12 mouse cellular contexts compared by ENCODE assay signal in the genomic region with DNA sequence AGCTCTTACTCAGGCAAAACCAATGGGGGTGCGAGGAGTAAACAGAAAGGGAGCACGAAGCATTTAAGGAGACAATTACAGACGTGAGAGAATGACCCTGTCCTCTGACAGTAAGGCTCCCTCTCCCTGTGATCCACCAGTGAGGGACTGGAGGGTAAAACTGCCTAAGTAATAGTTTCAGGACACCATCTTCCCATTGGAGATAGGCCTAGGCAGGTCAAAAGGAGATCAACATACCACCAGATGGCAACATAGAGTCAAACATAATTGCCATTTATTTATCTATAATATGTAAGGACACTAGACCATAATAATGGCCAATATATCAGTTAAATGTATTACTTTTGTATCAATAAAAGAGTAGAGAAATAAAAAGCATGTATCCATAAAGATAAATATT.
DNase-seq lines count a peak whose midpoint lies in the region; ATAC-seq lines count a peak whose summit lies in the region.
"Had no signal": no experiment of that assay in that cellular context is flagged by ENCODE, and none has a peak within 500 bp of the region (broad histone marks: within the 10 kb centered on the region; RNA-seq: fewer than 3 reads in every experiment).

No protein-coding gene starts in this region.

- no peak overlapping the region for H3K9ac ChIP-seq in hindbrain, embryonic 14.5 days
- no peak overlapping the region for H3K9ac ChIP-seq in midbrain, embryonic 14.5 days (replicated peaks; ENCODE audit: low read length)
- no peak overlapping the region for H3K9ac ChIP-seq in midbrain, embryonic 11.5 days (ENCODE audit: low read length)
- H3K9ac ChIP-seq in midbrain, embryonic 15.5 days = no peak overlapping the region
- H3K9ac ChIP-seq: heart, embryonic 15.5 days; lung, embryonic 15.5 days had no signal

- no peaks in the 10 kb centered on the region for H3K9me3 ChIP-seq in hindbrain, embryonic 14.5 days (ENCODE audit: control insufficient read depth, low read length)
- H3K9me3 ChIP-seq in hindbrain, embryonic 10.5 days = peaks cover 5% of the 10 kb centered on the region; the same call in 1 of the 2 replicates
- H3K9me3 ChIP-seq in midbrain, embryonic 14.5 days (ENCODE audit: control insufficient read depth, low read length) = no peaks in the 10 kb centered on the region
- peaks cover 3% of the 10 kb centered on the region; the same call in 1 of the 2 replicates for H3K9me3 ChIP-seq in midbrain, embryonic 11.5 days (ENCODE audit: control insufficient read depth, low read length)
- H3K9me3 ChIP-seq in midbrain, embryonic 15.5 days = no peaks in the 10 kb centered on the region
- H3K9me3 ChIP-seq: heart, embryonic 15.5 days; lung, embryonic 15.5 days had no signal

- WGBS in hindbrain, embryonic 14.5 days = 46% methylated on average over 3 of the region's 3 CpGs
- WGBS in hindbrain, embryonic 10.5 days = 58% methylated on average over 3 of the region's 3 CpGs
- 50% methylated on average over 3 of the region's 3 CpGs for WGBS in midbrain, embryonic 14.5 days
- 51% methylated on average over 3 of the region's 3 CpGs for WGBS in midbrain, embryonic 11.5 days
- WGBS in midbrain, embryonic 15.5 days = 52% methylated on average over 3 of the region's 3 CpGs

- no peaks in the 10 kb centered on the region for H3K27me3 ChIP-seq in hindbrain, embryonic 14.5 days (ENCODE audit: control insufficient read depth, insufficient read depth, low read length)
- no peaks in the 10 kb centered on the region for H3K27me3 ChIP-seq in hindbrain, embryonic 10.5 days (ENCODE audit: insufficient read depth, poor library complexity, severe bottlenecking)
- no peaks in the 10 kb centered on the region for H3K27me3 ChIP-seq in midbrain, embryonic 14.5 days (ENCODE audit: control insufficient read depth, insufficient read depth, low read length)
- no peaks in the 10 kb centered on the region for H3K27me3 ChIP-seq in midbrain, embryonic 11.5 days (ENCODE audit: control insufficient read depth, insufficient read depth, low read length)
- H3K27me3 ChIP-seq in midbrain, embryonic 15.5 days (replicated peaks) = no peaks in the 10 kb centered on the region
- H3K27me3 ChIP-seq: heart, embryonic 15.5 days; lung, embryonic 15.5 days had no signal

- no peaks in the 10 kb centered on the region for H3K36me3 ChIP-seq in hindbrain, embryonic 14.5 days (replicated peaks; ENCODE audit: control insufficient read depth, insufficient read depth)
- H3K36me3 ChIP-seq in hindbrain, embryonic 10.5 days = peaks cover 6% of the 10 kb centered on the region; the same call in 1 of the 2 replicates
- no peaks in the 10 kb centered on the region for H3K36me3 ChIP-seq in midbrain, embryonic 14.5 days (ENCODE audit: control insufficient read depth, insufficient read depth, low read length)
- no peaks in the 10 kb centered on the region for H3K36me3 ChIP-seq in midbrain, embryonic 11.5 days (ENCODE audit: control insufficient read depth, insufficient read depth, low read length)
- H3K36me3 ChIP-seq in midbrain, embryonic 15.5 days (replicated peaks) = no peaks in the 10 kb centered on the region
- H3K36me3 ChIP-seq: heart, embryonic 15.5 days; lung, embryonic 15.5 days had no signal

- H3K4me1 ChIP-seq in hindbrain, embryonic 14.5 days (replicated peaks; ENCODE audit: control insufficient read depth, insufficient read depth, low read length) = 0 out of 2 replicates have a peak, but pooled peaks cover 3% of the 10 kb centered on the region
- no peaks in the 10 kb centered on the region for H3K4me1 ChIP-seq in hindbrain, embryonic 10.5 days (replicated peaks)
- 0 out of 2 replicates have a peak, but pooled peaks cover 4% of the 10 kb centered on the region for H3K4me1 ChIP-seq in midbrain, embryonic 14.5 days (ENCODE audit: control insufficient read depth, insufficient read depth, low read length)
- H3K4me1 ChIP-seq in midbrain, embryonic 11.5 days (ENCODE audit: control insufficient read depth, insufficient read depth, low read length) = peaks cover 2% of the 10 kb centered on the region; the same call in 1 of the 2 replicates
- H3K4me1 ChIP-seq in midbrain, embryonic 15.5 days = peaks cover 13% of the 10 kb centered on the region; the same call in 1 of the 2 replicates
- H3K4me1 ChIP-seq: lung, embryonic 15.5 days had no signal

- no peak overlapping the region for H3K27ac ChIP-seq in hindbrain, embryonic 14.5 days
- no peak overlapping the region for H3K27ac ChIP-seq in hindbrain, embryonic 10.5 days
- no peak overlapping the region for H3K27ac ChIP-seq in midbrain, embryonic 14.5 days (replicated peaks; ENCODE audit: low read depth, low read length)
- no peak overlapping the region for H3K27ac ChIP-seq in midbrain, embryonic 11.5 days (ENCODE audit: low read depth, low read length)
- H3K27ac ChIP-seq in midbrain, embryonic 15.5 days = no peak overlapping the region
- H3K27ac ChIP-seq: heart, embryonic 15.5 days; lung, embryonic 15.5 days had no signal

- peak; percentile 27; the same call in 1 of the 2 replicates for ATAC-seq in hindbrain, embryonic 14.5 days (ENCODE audit: low FRiP score)
- no peak for ATAC-seq in midbrain, embryonic 14.5 days (ENCODE audit: low FRiP score, low TSS enrichment)
- no peak for ATAC-seq in midbrain, embryonic 11.5 days (ENCODE audit: low FRiP score)
- peak; percentile 55; the same call in 1 of the 2 replicates for ATAC-seq in midbrain, embryonic 15.5 days (replicated peaks)

- no peak overlapping the region for H3K4me2 ChIP-seq in hindbrain, embryonic 14.5 days (replicated peaks)
- no peak overlapping the region for H3K4me2 ChIP-seq in midbrain, embryonic 14.5 days (ENCODE audit: low read length)
- H3K4me2 ChIP-seq in midbrain, embryonic 11.5 days = no peak overlapping the region
- no peak overlapping the region for H3K4me2 ChIP-seq in midbrain, embryonic 15.5 days
- H3K4me2 ChIP-seq: heart, embryonic 15.5 days; lung, embryonic 15.5 days had no signal

- H3K4me3 ChIP-seq in hindbrain, embryonic 14.5 days (replicated peaks; ENCODE audit: low read length) = no peak overlapping the region
- H3K4me3 ChIP-seq in hindbrain, embryonic 10.5 days = no peak overlapping the region
- H3K4me3 ChIP-seq in midbrain, embryonic 14.5 days (replicated peaks; ENCODE audit: low read depth, low read length) = no peak overlapping the region
- no peak overlapping the region for H3K4me3 ChIP-seq in midbrain, embryonic 11.5 days (ENCODE audit: low read depth, low read length)
- no peak overlapping the region for H3K4me3 ChIP-seq in midbrain, embryonic 15.5 days
- H3K4me3 ChIP-seq: heart, embryonic 15.5 days; lung, embryonic 15.5 days had no signal

- DNase-seq in hindbrain, embryonic 14.5 days (ENCODE audit: low spot score) = no peak
- no peak for DNase-seq in hindbrain, embryonic 10.5 days (ENCODE audit: low spot score)
- DNase-seq in midbrain, embryonic 14.5 days = peak; percentile 70
- DNase-seq in midbrain, embryonic 11.5 days (ENCODE audit: low spot score, missing footprints) = no peak
- DNase-seq in embryo, embryonic 10.5 days (ENCODE audit: low spot score) = peak; percentile 48
- DNase-seq in heart, adult 8-10 months (ENCODE audit: low spot score) = no peak
- DNase-seq in thymus, postnatal 4 days = no peak
- DNase-seq: cerebellum, adult 18-20 months; layer of hippocampus, adult 9-11 months had no signal

Comparison
In these comparisons a context has a peak if more than half of its experiments do, and no peak if none do; other contexts are left out.
1. ATAC-seq: peak in hindbrain, embryonic 14.5 days (single experiment) and midbrain, embryonic 15.5 days (single experiment); none in midbrain, embryonic 14.5 days (single experiment) and midbrain, embryonic 11.5 days (single experiment).
2. DNase-seq: peak in midbrain, embryonic 14.5 days (single experiment) and embryo, embryonic 10.5 days (single experiment); none in hindbrain, embryonic 14.5 days (single experiment), hindbrain, embryonic 10.5 days (single experiment), midbrain, embryonic 11.5 days (single experiment), heart, adult 8-10 months (single experiment) and thymus, postnatal 4 days (single experiment).